Mouse (Mus musculus) CH12F3 (cell line): ENCODE data around the gene Chga.

Source experiments
- in situ Hi-C: fragments of 300-500 bp; cut with MboI; formaldehyde crosslinking; loops from 2 replicates; pipeline ENCODE4 v1.14.3; 2020; ENCODE audit warnings: low sequenced_read_pairs

Chga gene

GRCm38 (mm10) chr12:102555850-102556249 is 1.1 kb downstream of the Chga start:
- in situ Hi-C loops, result no loop called here

GRCm38 (mm10) chr12:102557372-102557771 is 2.6 kb downstream of the Chga start:
- in situ Hi-C loops, result no loop called here

GRCm38 (mm10) chr12:102565086-102565485 is 10.3 kb downstream of the Chga start:
- in situ Hi-C loops, result no loop called here

- in situ Hi-C loops, result no loop called here
These were observed 12.2 kb downstream of the Chga start for GRCm38 (mm10) chr12:102566951-102567350.

GRCm38 (mm10) chr12:102568219-102568618 is 13.4 kb downstream of the Chga start:
- in situ Hi-C loops, result no loop called here

- in situ Hi-C loops, result no loop called here
These were observed 15.3 kb downstream of the Chga start for GRCm38 (mm10) chr12:102570111-102570510.

- in situ Hi-C loops, result no loop called here
These were observed 16.0 kb downstream of the Chga start for GRCm38 (mm10) chr12:102570734-102571133.

- in situ Hi-C loops, result no loop called here
These were observed 16.9 kb downstream of the Chga start for GRCm38 (mm10) chr12:102571666-102572065.

- in situ Hi-C loops, result no loop called here
These were observed 18.3 kb downstream of the Chga start for GRCm38 (mm10) chr12:102573036-102573435.

GRCm38 (mm10) chr12:102575541-102576329 is 21.0 kb downstream of the Chga start:
- in situ Hi-C loops, result loop anchor here (5.0 kb wide), 1 partner anchor 132 kb away; no protein-coding TSS in a partner anchor

GRCm38 (mm10) chr12:102576659-102577398 is 22.1 kb downstream of the Chga start:
- in situ Hi-C loops, result loop anchor here (5.0 kb wide), 1 partner anchor 130 kb away; no protein-coding TSS in a partner anchor

GRCm38 (mm10) chr12:102579041-102579440 is 24.3 kb downstream of the Chga start:
- in situ Hi-C loops, result loop anchor here (5.0 kb wide), 1 partner anchor 128 kb away; no protein-coding TSS in a partner anchor

- in situ Hi-C loops, result no loop called here
These were observed 26.9 kb downstream of the Chga start for GRCm38 (mm10) chr12:102581579-102582196.

GRCm38 (mm10) chr12:102582441-102582840 is 27.7 kb downstream of the Chga start:
- in situ Hi-C loops, result no loop called here

GRCm38 (mm10) chr12:102585390-102585789 is 30.6 kb downstream of the Chga start:
- in situ Hi-C loops, result no loop called here

- in situ Hi-C loops, result no loop called here
These were observed 31.6 kb downstream of the Chga start for GRCm38 (mm10) chr12:102586286-102586881.

GRCm38 (mm10) chr12:102587106-102587505 is 32.3 kb downstream of the Chga start:
- in situ Hi-C loops, result no loop called here

GRCm38 (mm10) chr12:102590711-102591360 is 36.1 kb downstream of the Chga start:
- in situ Hi-C loops, result no loop called here

GRCm38 (mm10) chr12:102593699-102594098 is 38.9 kb downstream of the Chga start:
- in situ Hi-C loops, result no loop called here

- in situ Hi-C loops, result no loop called here
These were observed 39.9 kb downstream of the Chga start for GRCm38 (mm10) chr12:102594627-102595026.

GRCm38 (mm10) chr12:102596410-102596809 is 41.6 kb downstream of the Chga start:
- in situ Hi-C loops, result no loop called here
